Mouse (Mus musculus) regulatory T cell (primary cell): ENCODE data around the gene Flrt1.

Source experiments
- in situ Hi-C: fragments of 300-600 bp; cut with MboI, MseI; formaldehyde crosslinking; loops from one replicate; pipeline ENCODE4 v1.15.1; 2025; ENCODE audit warnings: high pct_unique_total_duplicates

The Flrt1 gene

GRCm38 (mm10) chr19:7105544-7105943, at the start of gene Flrt1:
TSS of gene Flrt1 (minus strand) at chr19:7105729.
- in situ Hi-C loops: loop anchor here (5.0 kb wide), 1 partner anchor 38 kb away; no protein-coding TSS in a partner anchor

GRCm38 (mm10) chr19:7155196-7155595, 49.7 kb upstream of the Flrt1 start:
- in situ Hi-C loops: loop anchor here (5.0 to 25.0 kb wide), 3 partner anchors 63 to 518 kb away; no protein-coding TSS in a partner anchor

- in situ Hi-C loops: loop anchor here (10.0 to 25.0 kb wide), 2 partner anchors 468 to 516 kb away; no protein-coding TSS in a partner anchor
These were observed 47.7 kb upstream of the Flrt1 start for GRCm38 (mm10) chr19:7153232-7153631.

GRCm38 (mm10) chr19:7151927-7152653, 46.6 kb upstream of the Flrt1 start:
- in situ Hi-C loops: loop anchor here (10.0 to 25.0 kb wide), 2 partner anchors 467 to 515 kb away; no protein-coding TSS in a partner anchor

- in situ Hi-C loops: loop anchor here (10.0 to 25.0 kb wide), 2 partner anchors 467 to 514 kb away; no protein-coding TSS in a partner anchor
These were observed 45.9 kb upstream of the Flrt1 start for GRCm38 (mm10) chr19:7151300-7151926.

GRCm38 (mm10) chr19:7149158-7149685, 43.7 kb upstream of the Flrt1 start:
- in situ Hi-C loops: no loop called here

GRCm38 (mm10) chr19:7148541-7149085, 43.1 kb upstream of the Flrt1 start:
- in situ Hi-C loops: no loop called here

- in situ Hi-C loops: no loop called here
These were observed 42.6 kb upstream of the Flrt1 start for GRCm38 (mm10) chr19:7148096-7148495.

GRCm38 (mm10) chr19:7146376-7146775, 40.8 kb upstream of the Flrt1 start:
- in situ Hi-C loops: no loop called here

- in situ Hi-C loops: no loop called here
These were observed 38.9 kb upstream of the Flrt1 start for GRCm38 (mm10) chr19:7144458-7144857.

GRCm38 (mm10) chr19:7143854-7144253, 38.3 kb upstream of the Flrt1 start:
- in situ Hi-C loops: no loop called here

GRCm38 (mm10) chr19:7142207-7142915, 36.8 kb upstream of the Flrt1 start:
- in situ Hi-C loops: no loop called here

- in situ Hi-C loops: no loop called here
These were observed 35.4 kb upstream of the Flrt1 start for GRCm38 (mm10) chr19:7140856-7141421.

GRCm38 (mm10) chr19:7140373-7140772, 34.8 kb upstream of the Flrt1 start:
- in situ Hi-C loops: no loop called here

- in situ Hi-C loops: no loop called here
These were observed 33.8 kb upstream of the Flrt1 start for GRCm38 (mm10) chr19:7139321-7139720.

- in situ Hi-C loops: no loop called here
These were observed 32.8 kb upstream of the Flrt1 start for GRCm38 (mm10) chr19:7138327-7138726.

- in situ Hi-C loops: no loop called here
These were observed 31.4 kb upstream of the Flrt1 start for GRCm38 (mm10) chr19:7136714-7137498.

GRCm38 (mm10) chr19:7136016-7136415, 30.5 kb upstream of the Flrt1 start:
- in situ Hi-C loops: no loop called here

GRCm38 (mm10) chr19:7135525-7135924, 30.0 kb upstream of the Flrt1 start:
- in situ Hi-C loops: no loop called here

- in situ Hi-C loops: no loop called here
These were observed 29.1 kb upstream of the Flrt1 start for GRCm38 (mm10) chr19:7134631-7135091.
